Mouse (Mus musculus): ENCODE measurements around the gene Bcat1. TPM values are rescaled to one million over a fixed set of nuclear protein-coding genes. Genes with fewer than 3 reads are reported as not detected.

Bcat1 gene
- total RNA-seq, 2 experiments from 2014 or later = 1.1 to 2.9 TPM

DNA sequence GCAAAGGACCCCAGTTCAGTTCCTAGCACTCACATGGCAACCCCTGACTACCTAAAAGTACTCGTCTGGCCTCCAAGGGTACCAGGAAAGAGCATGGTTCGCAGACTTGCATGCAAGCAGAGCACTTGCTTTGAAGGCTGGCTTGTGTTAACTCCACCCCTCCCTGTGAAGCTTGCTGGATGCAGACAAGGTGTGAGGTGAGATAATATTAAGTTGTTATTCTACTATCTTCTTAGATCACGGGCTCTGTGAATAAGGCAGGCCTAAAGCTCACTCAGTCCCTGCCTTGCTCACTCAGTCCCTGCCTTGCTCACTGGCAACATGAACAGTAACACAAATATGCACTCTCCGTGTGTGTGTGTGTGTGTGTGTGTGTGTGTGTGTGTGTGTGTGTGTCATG is 58.5 kb downstream of the Bcat1 start:
- intact Hi-C loops (cut with DNase I) = no loop called here
- no peak for DNase-seq

DNA sequence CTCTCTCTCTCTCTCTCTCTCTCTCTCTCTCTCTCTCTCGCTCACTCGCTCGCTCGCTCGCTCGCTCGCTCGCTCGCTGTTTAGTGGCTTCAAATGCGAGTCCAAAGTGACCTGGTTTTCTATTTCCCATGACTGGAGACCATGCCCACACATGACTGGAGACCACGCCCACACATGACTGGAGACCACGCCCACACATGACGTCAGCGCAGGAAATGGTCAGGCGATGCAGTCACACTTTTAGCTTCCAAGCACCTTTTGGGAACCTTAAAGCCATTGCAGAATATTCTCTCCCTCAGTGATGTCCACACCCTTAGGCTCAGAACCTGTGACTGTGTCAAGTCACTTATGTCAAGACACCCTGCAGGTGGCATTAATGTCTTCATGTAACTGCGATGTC is 59.3 kb downstream of the Bcat1 start:
- DNase-seq = no peak
- intact Hi-C loops (cut with DNase I) = no loop called here

DNA sequence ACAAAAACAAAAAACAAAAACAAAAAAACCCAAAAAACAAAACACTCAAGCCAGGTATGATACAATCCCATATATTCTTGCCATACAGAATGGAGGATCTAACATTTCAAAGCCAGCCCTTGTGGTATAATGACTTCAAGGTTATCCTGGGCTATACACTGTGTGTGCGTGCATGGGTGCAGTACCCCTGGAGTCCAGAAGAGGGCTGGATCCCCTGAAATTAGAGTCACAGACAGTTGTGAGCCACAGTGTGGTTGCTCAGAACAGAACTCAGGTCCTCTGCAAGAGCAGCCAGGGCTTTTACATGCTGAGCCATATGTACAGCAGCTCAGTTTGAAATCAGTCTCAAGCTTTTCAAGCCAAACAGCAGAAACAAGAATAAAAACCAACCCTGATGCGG is 61.0 kb downstream of the Bcat1 start:
- intact Hi-C loops (cut with DNase I) = no loop called here

DNA sequence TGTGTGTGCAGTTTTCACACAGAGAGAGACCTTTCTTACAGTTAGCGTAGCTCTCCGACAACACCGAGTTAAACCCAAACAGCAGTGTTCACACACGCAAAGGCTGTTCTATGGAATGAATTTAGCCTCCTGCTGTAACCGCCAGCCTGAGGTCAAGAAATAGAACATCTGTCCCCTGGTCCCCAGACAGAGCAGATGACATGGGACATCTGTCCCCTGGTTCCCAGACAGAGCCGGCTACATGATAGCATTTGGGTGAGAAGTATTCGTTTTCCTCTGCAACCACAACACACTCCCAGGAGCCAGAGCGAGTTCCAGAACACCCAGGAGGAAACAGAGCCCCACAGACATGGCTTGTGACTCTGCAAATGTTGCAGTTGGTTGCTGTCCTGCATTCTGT is 63.3 kb downstream of the Bcat1 start:
- DNase-seq = no peak

More for the DNA sequence above, 61.0 kb downstream of the Bcat1 start:
- DNase-seq = no peak

DNA sequence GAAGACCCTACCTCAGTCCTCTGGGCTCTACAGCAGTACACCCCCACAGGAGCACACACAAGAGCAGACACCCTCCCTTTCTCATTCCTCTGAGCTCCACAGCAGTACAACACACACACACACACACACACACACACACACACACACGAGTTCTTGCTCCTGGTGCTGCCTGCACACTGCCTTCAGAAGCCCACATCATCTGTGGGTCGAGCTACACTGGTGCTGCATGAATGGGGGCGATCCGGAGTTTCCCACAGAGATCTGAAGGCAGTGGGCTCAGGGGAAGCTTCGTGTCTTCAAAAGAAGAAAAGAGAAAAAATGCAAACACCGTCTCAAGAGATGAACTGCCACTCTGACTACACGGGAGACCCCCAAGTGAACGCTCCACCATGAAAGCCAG is 64.8 kb downstream of the Bcat1 start:
- intact Hi-C loops (cut with DNase I) = no loop called here
- no peak for DNase-seq

More for the DNA sequence above, 63.3 kb downstream of the Bcat1 start:
- intact Hi-C loops (cut with DNase I) = no loop called here

DNA sequence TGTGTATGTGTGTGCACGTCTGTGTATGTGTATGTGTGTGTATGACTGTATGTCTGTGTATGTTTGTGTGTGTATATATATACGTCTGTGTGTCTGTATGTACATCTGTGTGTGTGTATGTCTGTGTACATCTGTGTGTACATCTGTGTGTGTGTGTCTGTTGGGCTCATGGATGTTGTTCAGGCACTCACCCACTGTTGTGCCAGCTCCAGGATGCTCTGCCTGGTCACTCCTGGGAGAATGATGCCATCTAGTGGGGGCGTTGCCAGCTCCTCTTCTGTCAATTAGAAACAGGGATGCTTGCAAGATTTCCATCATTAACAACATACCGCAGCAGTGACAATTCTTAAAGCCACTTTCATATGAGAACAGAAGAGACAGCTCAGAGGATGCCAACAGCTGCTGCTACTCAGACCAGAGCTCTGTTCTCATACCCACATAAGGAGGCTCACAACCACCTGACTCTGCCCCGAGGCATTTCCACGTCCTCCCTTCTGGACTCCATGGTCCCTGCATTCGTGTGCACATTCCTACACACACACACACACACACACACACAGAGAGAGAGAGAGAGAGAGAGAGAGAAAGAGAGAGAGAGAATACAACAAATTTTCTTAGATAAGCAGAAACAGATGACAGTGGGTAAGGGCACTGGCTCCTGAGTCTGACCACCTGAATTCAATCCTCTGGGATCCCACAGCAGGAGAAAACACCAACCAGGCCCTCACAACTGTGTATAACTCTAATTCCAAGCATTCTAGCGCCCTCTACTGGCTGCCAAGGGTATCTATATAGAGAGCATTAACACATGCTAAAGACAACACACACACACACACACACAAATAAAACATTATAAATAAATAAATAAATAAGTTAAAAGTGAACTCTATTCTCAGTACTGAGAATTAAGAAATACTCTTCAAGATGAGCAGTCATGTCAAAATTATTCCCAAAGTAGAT is 65.8 kb downstream of the Bcat1 start:
- intact Hi-C loops (cut with DNase I) = no loop called here
- DNase-seq = no peak

DNA sequence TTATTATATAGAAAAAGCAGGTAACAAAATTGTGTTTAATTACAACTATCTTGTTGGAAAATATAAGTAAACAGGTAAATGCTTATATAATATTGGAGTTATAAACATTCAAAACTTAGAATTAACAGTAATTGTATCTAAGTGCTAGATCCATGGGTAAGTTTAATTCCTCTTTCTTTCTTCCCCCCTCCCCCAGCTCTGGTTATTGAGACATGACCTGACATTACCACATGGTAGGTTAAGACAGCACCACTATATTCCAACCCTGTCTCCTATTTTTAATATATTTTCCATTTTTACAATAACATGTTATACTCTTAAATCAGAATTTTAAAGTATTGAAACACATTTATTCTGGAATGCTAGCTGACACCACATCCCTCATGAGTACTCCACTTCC is 72.5 kb downstream of the Bcat1 start:
- DNase-seq = no peak
- intact Hi-C loops (cut with DNase I) = no loop called here

DNA sequence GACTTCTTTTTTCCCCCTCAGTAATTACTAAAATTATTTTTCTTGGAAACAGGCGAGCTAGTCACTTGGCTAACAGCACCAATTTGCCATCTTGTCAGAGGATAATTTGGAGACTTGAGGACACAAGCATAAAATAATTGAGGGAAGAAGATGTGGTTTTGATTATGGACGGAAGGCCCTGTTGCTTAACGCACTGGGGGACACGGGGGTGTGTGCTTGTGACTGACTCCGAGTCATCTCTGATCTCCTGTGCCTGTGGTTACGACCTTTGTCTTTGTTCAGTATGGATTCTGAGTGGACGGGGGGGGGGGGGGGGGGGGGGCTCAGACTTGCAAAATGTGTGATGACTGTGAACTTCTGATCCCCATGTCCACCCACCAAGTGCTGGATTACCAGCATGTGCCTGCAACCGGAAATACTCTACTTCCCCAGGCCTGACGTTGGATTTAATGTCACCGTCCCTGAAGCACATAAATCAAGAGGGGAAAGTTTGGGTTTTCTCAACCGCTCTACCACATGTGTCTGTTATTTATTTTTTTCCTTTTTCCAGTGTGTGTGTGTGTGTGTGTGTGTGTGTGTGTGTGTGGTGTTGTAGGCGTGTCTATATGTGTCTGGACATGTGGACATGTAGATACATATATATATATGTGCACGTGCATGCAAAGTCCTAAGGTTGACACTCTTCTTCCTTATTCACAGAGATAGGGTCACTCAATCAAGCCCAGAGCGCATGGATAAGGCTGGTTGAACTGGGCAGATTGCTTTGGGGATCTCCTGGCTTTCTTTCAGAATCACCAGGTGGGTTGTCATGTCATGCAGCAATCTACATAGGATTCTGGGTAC is 73.7 kb downstream of the Bcat1 start:
- intact Hi-C loops (cut with DNase I) = no loop called here

DNA sequence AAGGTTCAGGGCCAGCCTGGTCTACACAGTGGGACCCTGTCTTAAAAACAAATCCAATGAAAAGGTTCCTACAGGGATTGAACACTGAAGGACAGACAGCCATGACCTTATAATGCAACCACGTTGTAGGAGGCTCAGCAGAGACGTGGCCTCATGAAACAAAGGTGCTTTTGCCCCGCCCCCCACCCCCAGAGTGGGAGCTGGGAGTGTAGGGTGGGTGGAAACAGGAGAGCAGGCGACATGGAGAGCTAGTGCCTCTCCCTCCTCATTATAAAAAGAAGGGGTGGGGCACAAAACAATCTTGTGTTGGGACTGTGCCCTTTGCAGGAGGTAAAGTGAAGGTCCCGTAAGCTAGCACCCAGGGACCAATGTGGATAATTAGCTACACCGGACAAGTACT is 74.5 kb downstream of the Bcat1 start:
- DNase-seq = no peak
- intact Hi-C loops (cut with DNase I) = no loop called here

More for the DNA sequence above, 73.7 kb downstream of the Bcat1 start:
- no peak for DNase-seq

DNA sequence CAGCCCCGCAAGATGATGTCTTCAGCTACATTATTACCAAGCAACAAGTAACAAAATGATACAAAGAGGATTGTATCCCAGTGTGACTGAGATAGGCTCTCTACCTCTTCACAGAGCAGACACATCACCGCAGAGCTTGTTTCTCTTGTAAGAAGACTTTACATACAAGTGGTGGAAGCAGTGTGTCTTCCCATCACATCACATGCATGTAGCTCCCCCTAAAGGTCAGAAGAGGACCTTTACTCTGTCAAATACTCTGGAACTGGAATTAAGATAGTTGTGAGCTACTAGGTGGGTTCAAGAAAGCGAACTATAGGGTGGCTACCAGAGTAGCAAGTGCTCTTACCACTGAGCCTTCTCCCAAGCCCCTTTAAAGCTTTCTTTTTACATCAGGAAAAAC is 78.8 kb downstream of the Bcat1 start:
- intact Hi-C loops (cut with DNase I) = no loop called here
- DNase-seq = no peak

DNA sequence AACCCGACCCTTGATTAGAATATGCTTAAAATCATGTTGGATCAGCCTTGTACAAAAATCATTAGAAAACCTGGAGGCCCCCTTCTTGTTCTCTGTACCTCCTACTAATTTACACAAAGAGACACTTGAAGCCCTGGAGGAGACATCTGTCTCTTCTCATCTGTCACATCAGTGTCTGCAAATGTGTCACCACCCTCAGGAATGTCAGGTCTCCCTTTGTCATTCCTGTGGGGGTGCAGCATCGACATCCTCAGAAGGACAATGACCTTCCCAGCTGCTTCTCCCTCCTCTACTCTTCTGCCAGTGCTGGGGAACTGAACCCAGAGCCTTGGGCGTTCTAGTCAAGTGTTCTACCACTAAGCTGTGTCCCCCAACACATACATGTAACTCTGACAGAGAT is 83.9 kb downstream of the Bcat1 start:
- intact Hi-C loops (cut with DNase I) = no loop called here
- no peak for DNase-seq

DNA sequence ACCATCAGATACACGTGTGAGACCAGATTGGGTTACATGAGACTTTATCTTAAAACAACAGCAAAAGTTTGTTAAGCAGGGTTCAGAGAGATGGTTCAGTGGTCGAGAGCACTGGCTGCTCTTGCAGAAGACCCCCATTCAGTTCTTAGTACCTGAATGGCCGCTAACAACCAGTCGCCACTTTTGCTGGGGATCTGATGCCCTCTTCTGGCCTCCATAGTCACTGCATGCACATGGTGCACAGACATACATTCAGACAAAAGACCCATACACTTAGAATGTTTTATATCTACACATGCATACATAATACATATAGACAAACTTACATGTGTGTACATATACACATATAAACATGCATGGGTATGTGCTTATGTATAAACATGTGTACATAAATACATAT is 86.8 kb downstream of the Bcat1 start:
- DNase-seq = no peak
- intact Hi-C loops (cut with DNase I) = no loop called here

DNA sequence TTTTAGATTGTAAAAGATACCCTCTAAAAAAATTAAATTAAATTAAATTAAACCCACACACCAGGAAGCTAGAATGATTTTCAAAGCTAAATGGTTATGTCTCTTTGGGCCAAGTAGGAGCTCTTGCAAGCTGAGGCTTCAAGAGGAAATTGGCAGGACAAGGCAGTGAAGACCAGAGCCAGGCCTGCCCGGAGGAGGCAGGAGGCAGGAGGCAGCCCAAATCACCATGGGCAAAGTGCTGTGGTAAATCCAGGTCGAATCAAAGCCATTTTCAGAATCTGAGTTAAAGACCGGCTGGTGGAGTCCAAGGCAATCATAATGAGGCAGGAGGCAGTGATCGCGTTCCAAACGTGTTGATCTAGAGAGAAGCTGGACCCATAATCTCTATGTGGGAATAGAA is 88.3 kb downstream of the Bcat1 start:
- DNase-seq = no peak
- intact Hi-C loops (cut with DNase I) = no loop called here

DNA sequence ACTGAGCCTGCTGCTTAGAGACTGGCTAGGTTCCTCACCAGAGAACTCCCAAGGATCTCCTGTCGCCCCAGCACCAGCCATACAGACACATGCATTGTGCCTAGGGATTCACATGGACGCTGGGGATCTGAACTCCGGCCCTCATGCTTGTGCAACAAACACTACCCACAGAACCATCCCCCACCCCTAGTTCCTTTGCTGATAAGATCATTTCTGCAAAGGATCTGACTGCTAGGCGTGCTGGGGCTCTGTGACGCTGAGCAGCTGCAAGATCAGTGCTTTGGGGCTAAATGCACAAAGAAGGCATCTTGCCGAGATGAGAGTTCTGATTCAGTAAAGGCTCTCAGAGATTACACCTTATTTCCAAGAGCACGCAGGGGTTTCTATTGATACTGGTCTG is 88.8 kb downstream of the Bcat1 start:
- no peak for DNase-seq
- intact Hi-C loops (cut with DNase I) = no loop called here

DNA sequence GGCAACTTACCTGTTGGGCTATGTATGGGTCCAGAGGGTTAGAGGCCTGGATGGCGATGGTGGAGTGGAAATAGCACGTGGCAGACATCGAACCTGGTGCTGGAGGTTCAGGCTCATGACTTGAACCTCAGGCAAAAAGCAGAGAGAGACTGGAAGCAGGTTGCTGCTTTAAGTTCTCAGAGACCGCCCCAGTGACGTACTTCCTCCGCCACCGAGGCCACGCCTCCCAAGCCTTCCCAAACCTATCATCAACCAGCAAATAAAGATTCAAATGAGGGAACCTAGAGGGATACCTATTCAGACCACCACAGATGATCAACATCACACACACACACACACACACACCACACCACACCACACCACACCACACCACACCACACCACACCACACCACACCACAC is 91.8 kb downstream of the Bcat1 start:
- intact Hi-C loops (cut with DNase I) = no loop called here

DNA sequence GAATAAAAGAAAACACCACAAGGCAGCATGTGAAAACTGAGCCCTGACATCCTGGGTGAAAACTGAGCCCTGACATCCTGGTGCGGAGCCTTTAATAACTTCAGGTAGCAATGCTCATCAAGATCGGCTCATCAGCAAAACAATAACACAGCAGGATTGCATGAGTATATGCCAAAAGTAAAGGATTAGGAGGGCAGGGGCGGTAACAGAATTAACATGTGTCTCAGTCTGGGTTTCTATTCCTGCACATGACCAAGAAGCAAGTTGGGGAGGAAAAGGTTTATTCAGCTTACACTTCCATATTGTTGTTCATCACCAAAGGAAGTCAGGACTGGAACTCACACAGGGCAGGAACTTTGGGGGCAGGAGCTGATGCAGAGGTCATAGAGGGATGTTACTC is 93.9 kb downstream of the Bcat1 start:
- no peak for DNase-seq
- intact Hi-C loops (cut with DNase I) = no loop called here

More for the DNA sequence above, 91.8 kb downstream of the Bcat1 start:
- no peak for DNase-seq

DNA sequence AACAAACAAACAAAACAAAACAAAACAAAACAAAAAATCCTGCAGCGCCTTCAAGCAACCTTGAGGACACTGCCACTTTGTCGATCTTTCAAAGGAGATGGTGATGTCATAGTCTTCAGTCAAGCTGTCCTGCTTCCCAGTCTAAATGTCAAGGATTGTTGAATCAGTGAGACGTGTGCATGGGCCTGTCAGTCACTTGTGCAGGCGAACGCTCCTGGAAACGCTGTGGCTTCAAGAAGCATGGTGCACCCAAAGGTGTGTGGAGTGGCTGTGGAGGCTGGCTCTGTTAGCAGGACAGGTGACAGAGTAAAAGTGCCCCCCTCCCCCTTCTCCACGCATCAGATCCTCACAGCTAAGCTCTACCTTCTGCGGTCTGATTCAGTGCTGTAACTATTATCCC is 103.6 kb downstream of the Bcat1 start:
- intact Hi-C loops (cut with DNase I) = no loop called here
- DNase-seq = no peak

DNA sequence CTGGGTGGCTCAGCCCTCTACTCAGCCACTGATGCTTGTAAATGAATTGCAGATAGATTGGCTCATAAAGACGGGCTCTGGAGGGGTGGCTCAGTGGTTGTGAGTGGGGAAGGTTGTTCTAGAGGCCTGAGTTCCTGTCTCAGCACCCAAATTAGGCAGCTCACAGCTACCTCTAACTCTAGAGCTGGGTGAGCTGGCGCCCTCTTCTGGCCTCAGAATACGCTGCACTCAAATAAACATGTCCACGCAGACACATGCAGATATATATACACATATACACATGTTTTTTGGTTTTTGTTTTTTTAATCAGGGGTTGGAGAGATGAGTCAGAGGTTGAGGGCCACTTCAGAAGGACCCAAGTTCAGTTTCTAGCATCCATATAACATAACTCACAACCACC is 105.1 kb downstream of the Bcat1 start:
- no peak for DNase-seq
- intact Hi-C loops (cut with DNase I) = no loop called here

DNA sequence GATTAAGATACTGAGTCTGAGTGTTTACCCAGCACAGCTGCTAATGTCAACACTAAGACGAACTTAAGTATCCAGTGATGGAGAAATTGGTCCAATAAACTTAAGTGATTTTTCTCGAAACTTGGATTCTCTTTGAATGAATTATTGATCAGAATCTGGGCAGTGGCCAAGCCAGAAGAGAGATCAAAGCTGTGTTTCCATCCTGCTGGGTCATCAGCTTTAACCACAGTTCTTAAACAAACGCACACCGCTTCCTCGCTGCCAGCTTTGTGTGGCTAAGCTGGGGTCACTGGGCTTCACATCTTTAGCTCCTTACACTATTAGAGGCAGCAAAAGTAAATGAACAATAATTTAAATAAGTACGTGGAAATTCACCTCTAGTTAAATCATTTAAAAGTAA is 108.4 kb downstream of the Bcat1 start:
- intact Hi-C loops (cut with DNase I) = no loop called here
- no peak for DNase-seq

DNA sequence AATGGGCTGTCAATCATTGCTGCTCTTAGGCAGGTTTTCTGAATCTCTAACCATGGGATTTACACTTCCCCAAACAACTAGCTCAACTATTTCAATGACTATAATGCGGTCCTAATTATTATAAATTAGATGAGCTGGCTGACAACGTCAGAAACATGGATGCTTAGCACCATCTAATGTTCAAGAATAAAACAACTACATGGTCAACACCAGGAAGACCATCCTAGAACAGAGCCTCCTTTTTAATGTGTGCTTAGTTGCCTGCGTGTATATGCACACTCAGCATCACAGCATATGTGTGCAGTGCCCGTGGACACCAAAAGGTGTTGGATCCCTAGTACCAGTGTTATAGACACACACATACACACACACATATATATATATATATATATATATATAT is 111.8 kb downstream of the Bcat1 start:
- intact Hi-C loops (cut with DNase I) = no loop called here
- no peak for DNase-seq

DNA sequence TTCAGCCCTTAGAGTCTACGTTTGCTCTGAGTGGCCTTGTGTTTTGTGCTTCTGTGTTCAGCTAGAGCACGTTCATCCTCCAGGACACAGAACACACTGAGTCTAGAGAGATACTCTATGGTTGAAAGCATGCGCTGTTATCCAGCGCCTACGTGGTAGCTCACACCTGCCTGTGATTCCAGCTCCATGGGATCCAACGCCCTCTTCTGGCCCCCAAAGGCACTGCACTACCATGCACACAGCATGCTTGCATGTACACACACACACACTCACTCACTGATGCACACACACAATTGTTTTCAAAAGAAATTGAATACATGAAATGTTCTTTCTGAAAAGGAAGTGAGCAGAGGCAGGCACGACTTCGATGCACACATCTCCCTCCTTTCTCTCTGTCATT is 112.8 kb downstream of the Bcat1 start:
- no peak for DNase-seq
- intact Hi-C loops (cut with DNase I) = no loop called here

DNA sequence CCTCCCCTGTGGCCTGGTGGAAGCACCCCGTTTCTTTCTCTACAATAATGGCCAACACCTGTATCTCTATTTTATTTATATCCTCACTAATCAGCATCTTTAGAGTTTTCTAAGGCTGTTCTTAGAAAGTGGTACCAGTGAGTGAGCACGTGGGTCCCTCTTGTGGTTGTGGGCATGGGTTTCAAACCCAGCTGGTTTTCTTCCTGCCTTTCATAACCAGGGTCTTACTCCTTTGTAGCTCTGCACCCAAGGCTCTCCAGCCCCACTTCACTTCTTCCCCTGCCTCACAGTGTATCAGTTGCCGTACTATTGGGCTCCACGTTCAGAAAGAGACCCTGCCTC is 114.0 kb downstream of the Bcat1 start:
- intact Hi-C loops (cut with DNase I) = no loop called here
- DNase-seq = no peak

Measured in gastrocnemius, postnatal 36 days (tissue).